In the genomic region with DNA sequence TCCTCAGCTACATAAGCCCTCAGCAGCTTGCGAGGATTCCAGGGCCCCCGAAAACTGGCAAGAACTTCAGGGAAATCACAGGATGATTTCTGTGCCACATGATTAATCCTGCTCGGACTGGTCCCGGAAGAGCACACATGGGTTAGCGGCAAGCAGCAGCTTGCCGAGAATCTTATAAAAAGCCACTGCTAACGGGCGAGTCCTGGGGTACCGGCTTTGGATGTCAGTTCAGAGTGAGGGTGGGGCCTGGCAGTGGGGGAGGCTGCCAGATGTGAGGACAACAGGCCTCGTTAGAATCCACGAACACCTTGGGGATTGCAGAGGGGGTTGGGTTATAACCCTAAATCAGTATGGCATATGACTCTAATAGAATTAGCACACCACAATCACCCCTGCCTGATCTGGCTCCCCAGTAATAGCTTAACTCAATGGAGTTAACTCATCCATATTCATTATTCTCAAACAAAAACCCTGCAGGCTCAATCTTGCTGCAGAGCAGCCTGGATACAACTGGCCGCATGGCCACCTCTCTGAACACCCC, we compare ENCODE assay signal across 9 mouse cellular contexts. TPM values are rescaled to one million over a fixed set of nuclear protein-coding genes. Genes with fewer than 3 reads are reported as not detected.
A peak's percentile ranks its signal among the peaks of the same experiment; 100 is the strongest.
DNase-seq lines count a peak whose midpoint lies in the region; ATAC-seq and TF ChIP-seq lines count a peak whose summit lies in the region.
"Had no signal": no experiment of that assay in that cellular context is flagged by ENCODE, and none has a peak within 500 bp of the region (broad histone marks: within the 10 kb centered on the region; RNA-seq: fewer than 3 reads in every experiment).

No protein-coding gene starts in this region.

- H3K4me3 ChIP-seq in heart, embryonic 15.5 days, result peak overlapping the region; percentile 11; the same call in 1 of the 2 replicates
- H3K4me3 ChIP-seq in heart, adult 2 months, result no peak overlapping the region
- peak overlapping the region; percentile 34 for H3K4me3 ChIP-seq in hindbrain, embryonic 14.5 days (replicated peaks; ENCODE audit: low read length)
- peak overlapping the region; percentile 18 for H3K4me3 ChIP-seq in midbrain, embryonic 15.5 days

- peaks cover 41% of the 10 kb centered on the region for H3K4me1 ChIP-seq in heart, embryonic 15.5 days (replicated peaks)
- peaks cover 2% of the 10 kb centered on the region for H3K4me1 ChIP-seq in heart, adult 2 months (ENCODE audit: control insufficient read depth, insufficient read depth, low read length)
- peaks cover 16% of the 10 kb centered on the region; the same call in 1 of the 2 replicates for H3K4me1 ChIP-seq in hindbrain, embryonic 14.5 days (replicated peaks; ENCODE audit: control insufficient read depth, insufficient read depth, low read length)
- H3K4me1 ChIP-seq in midbrain, embryonic 15.5 days, result peaks cover 29% of the 10 kb centered on the region

- H3K27ac ChIP-seq in heart, embryonic 15.5 days, result no peak overlapping the region
- no peak overlapping the region for H3K27ac ChIP-seq in heart, adult 2 months
- peak overlapping the region; percentile 64; the same call in 1 of the 2 replicates for H3K27ac ChIP-seq in hindbrain, embryonic 14.5 days
- H3K27ac ChIP-seq in midbrain, embryonic 15.5 days, result peak overlapping the region; percentile 69
- H3K27ac ChIP-seq: liver, embryonic 14.5 days had no signal

- no peaks in the 10 kb centered on the region for H3K9me3 ChIP-seq in heart, embryonic 15.5 days (replicated peaks)
- no peaks in the 10 kb centered on the region for H3K9me3 ChIP-seq in hindbrain, embryonic 14.5 days (ENCODE audit: control insufficient read depth, low read length)
- no peaks in the 10 kb centered on the region for H3K9me3 ChIP-seq in midbrain, embryonic 15.5 days

- TF ChIP-seq EP300 in heart, adult 2 months (IDR thresholded peaks at IDR 0.05; ENCODE audit: insufficient read depth, low read depth, low read length), result no peak

- WGBS in heart, embryonic 15.5 days, result 27% methylated on average over 12 of the region's 12 CpGs
- WGBS in heart, adult 2 months, result 40% methylated on average over 12 of the region's 12 CpGs
- 4% methylated on average over 12 of the region's 12 CpGs for WGBS in hindbrain, embryonic 14.5 days
- 3% methylated on average over 12 of the region's 12 CpGs for WGBS in midbrain, embryonic 15.5 days

- intact Hi-C loops in heart, adult 2 months (cut with DNase I), result no loop called here

- peaks cover 14% of the 10 kb centered on the region for H3K27me3 ChIP-seq in heart, embryonic 15.5 days
- no peaks in the 10 kb centered on the region; the same call in 1 of the 2 replicates for H3K27me3 ChIP-seq in heart, adult 2 months (ENCODE audit: control insufficient read depth, insufficient read depth, low read length)
- peaks cover 11% of the 10 kb centered on the region; the same call in 1 of the 2 replicates for H3K27me3 ChIP-seq in hindbrain, embryonic 14.5 days (ENCODE audit: control insufficient read depth, insufficient read depth, low read length)
- no peaks in the 10 kb centered on the region for H3K27me3 ChIP-seq in midbrain, embryonic 15.5 days (replicated peaks)

- ATAC-seq in heart, embryonic 15.5 days (replicated peaks; ENCODE audit: insufficient number of reproducible peaks, insufficient read depth, low FRiP score, low read depth), result no peak
- peak; percentile 37; the same call in 1 of the 2 replicates for ATAC-seq in hindbrain, embryonic 14.5 days (ENCODE audit: low FRiP score)
- peak; percentile 65 for ATAC-seq in midbrain, embryonic 15.5 days (replicated peaks)

- peak overlapping the region; percentile 31 for H3K4me2 ChIP-seq in heart, embryonic 15.5 days
- peak overlapping the region; percentile 58 for H3K4me2 ChIP-seq in hindbrain, embryonic 14.5 days (replicated peaks)
- H3K4me2 ChIP-seq in midbrain, embryonic 15.5 days, result peak overlapping the region; percentile 51

- TF ChIP-seq CTCF in heart, adult 2 months (IDR thresholded peaks at IDR 0.05), result no peak

- no peak for DNase-seq in heart, adult 2 months
- DNase-seq in embryo, embryonic 10 days (ENCODE audit: low spot score), result peak; percentile 29
- DNase-seq in hindbrain, embryonic 14.5 days (ENCODE audit: low spot score), result no peak
- DNase-seq in frontal cortex, postnatal 10 days (ENCODE audit: low spot score in 2 of 2), result no peak
- no peak for DNase-seq in spleen, adult 12 weeks (ENCODE audit: low spot score)
- DNase-seq in left cerebral cortex, adult 9 months (ENCODE audit: low spot score in 2 of 2), result no peak

- H3K79me2 ChIP-seq in heart, adult 2 months (replicated peaks; ENCODE audit: control insufficient read depth, insufficient read depth, low read length), result no peaks in the 10 kb centered on the region

- no peak for TF ChIP-seq POLR2A in heart, adult 2 months (IDR thresholded peaks at IDR 0.05; ENCODE audit: insufficient read depth, low read depth, low read length)

- no peak overlapping the region for H3K9ac ChIP-seq in heart, embryonic 15.5 days
- no peak overlapping the region for H3K9ac ChIP-seq in heart, adult 2 months (ENCODE audit: low read depth, low read length)
- peak overlapping the region; percentile 32 for H3K9ac ChIP-seq in hindbrain, embryonic 14.5 days
- no peak overlapping the region; the same call in 1 of the 2 replicates for H3K9ac ChIP-seq in midbrain, embryonic 15.5 days
- H3K9ac ChIP-seq: liver, embryonic 14.5 days had no signal

- H3K36me3 ChIP-seq in heart, embryonic 15.5 days, result no peaks in the 10 kb centered on the region
- H3K36me3 ChIP-seq in heart, adult 2 months (ENCODE audit: control insufficient read depth, insufficient read depth, low read length), result no peaks in the 10 kb centered on the region
- H3K36me3 ChIP-seq in hindbrain, embryonic 14.5 days (replicated peaks; ENCODE audit: control insufficient read depth, insufficient read depth), result no peaks in the 10 kb centered on the region
- no peaks in the 10 kb centered on the region for H3K36me3 ChIP-seq in midbrain, embryonic 15.5 days (replicated peaks)

RNA-seq across cellular contexts. Expression of gene Pdpn, which starts 2.3 kb away (rescaled TPM):
- polyA plus RNA-seq in heart, embryonic 15.5 days (2015; fragmentation: Nextera tagmentation; extraction: Ambion mirVana), result 22.9 and 26.6 TPM in 2 replicates
- 1 to 10 TPM; 5.8 TPM for total RNA-seq in heart, adult 2 months (2021)
- polyA plus RNA-seq in heart, adult 2 months (2012; rRNA removed), result 2.7 and 5.0 TPM in 2 replicates
- polyA plus RNA-seq in hindbrain, embryonic 14.5 days (2014; fragmentation: Nextera tagmentation; extraction: Ambion mirVana), result 56.6 and 59.6 TPM in 2 replicates
- polyA plus RNA-seq in midbrain, embryonic 15.5 days (2015; fragmentation: Nextera tagmentation; extraction: Ambion mirVana), result 40.8 and 46.3 TPM in 2 replicates

RNA-seq across cellular contexts. Expression of gene Lrrc38, which starts 52.5 kb away (rescaled TPM):
- 0.11 and 0.25 TPM in 2 replicates for polyA plus RNA-seq in heart, embryonic 15.5 days (2015; fragmentation: Nextera tagmentation; extraction: Ambion mirVana)
- not detected for total RNA-seq in heart, adult 2 months (2021)
- polyA plus RNA-seq in heart, adult 2 months (2012; rRNA removed), result 0.47 and 1.8 TPM in 2 replicates
- 0.40 and 0.51 TPM in 2 replicates for polyA plus RNA-seq in hindbrain, embryonic 14.5 days (2014; fragmentation: Nextera tagmentation; extraction: Ambion mirVana)
- 0.27 and 0.31 TPM in 2 replicates for polyA plus RNA-seq in midbrain, embryonic 15.5 days (2015; fragmentation: Nextera tagmentation; extraction: Ambion mirVana)
- polyA plus RNA-seq: liver, embryonic 14.5 days had no signal

Comparison
In these comparisons a context has a peak if more than half of its experiments do, and no peak if none do; other contexts are left out.
1. H3K27ac ChIP-seq: peak in hindbrain, embryonic 14.5 days (single experiment) and midbrain, embryonic 15.5 days (single experiment); none in heart, embryonic 15.5 days (single experiment) and heart, adult 2 months (single experiment).
2. Peak in every context shown above with its lines, with median percentiles within 50 percentile points of each other: H3K4me2 ChIP-seq.